In the genomic region with DNA sequence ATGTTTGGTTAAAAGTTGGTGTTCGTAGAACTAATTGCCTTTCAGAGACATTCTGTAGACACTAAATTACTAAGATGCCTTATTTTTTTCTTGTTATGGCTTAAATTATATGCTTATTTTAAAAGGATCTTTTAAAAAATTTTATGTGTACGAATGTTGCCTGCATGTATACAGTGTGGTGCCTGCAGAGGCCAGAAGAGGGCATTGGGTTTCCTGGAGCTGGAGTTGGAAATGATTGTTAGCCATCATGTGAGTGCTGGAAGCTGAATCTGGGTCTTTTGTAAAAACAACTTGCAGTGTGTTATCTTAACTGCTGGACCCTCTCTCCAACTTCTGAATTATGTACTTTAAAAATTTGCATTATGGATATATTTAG, we compare ENCODE assay signal across 18 mouse cellular contexts. TPM values are rescaled to one million over a fixed set of nuclear protein-coding genes. Genes with fewer than 3 reads are reported as not detected.
DNase-seq lines count a peak whose midpoint lies in the region; ATAC-seq and TF ChIP-seq lines count a peak whose summit lies in the region.
"Had no signal": no experiment of that assay in that cellular context is flagged by ENCODE, and none has a peak within 500 bp of the region (broad histone marks: within the 10 kb centered on the region; RNA-seq: fewer than 3 reads in every experiment).

No protein-coding gene starts in this region.

- H3K9me3 ChIP-seq in forebrain, embryonic 15.5 days: no peaks in the 10 kb centered on the region
- no peaks in the 10 kb centered on the region for H3K9me3 ChIP-seq in forebrain, embryonic 12.5 days
- H3K9me3 ChIP-seq in liver, postnatal 0 days (ENCODE audit: low read length): no peaks in the 10 kb centered on the region
- H3K9me3 ChIP-seq in liver, embryonic 12.5 days (replicated peaks): no peaks in the 10 kb centered on the region
- no peaks in the 10 kb centered on the region for H3K9me3 ChIP-seq in stomach, postnatal 0 days (ENCODE audit: control insufficient read depth, low read length)
- H3K9me3 ChIP-seq: embryonic facial prominence, embryonic 13.5 days; hindbrain, embryonic 13.5 days; kidney, embryonic 15.5 days; limb, embryonic 15.5 days; neural tube, embryonic 12.5 days had no signal

- H3K36me3 ChIP-seq in forebrain, embryonic 15.5 days: no peaks in the 10 kb centered on the region
- H3K36me3 ChIP-seq in forebrain, embryonic 12.5 days (replicated peaks): no peaks in the 10 kb centered on the region
- H3K36me3 ChIP-seq in liver, postnatal 0 days (replicated peaks; ENCODE audit: insufficient read depth, low read length): no peaks in the 10 kb centered on the region
- no peaks in the 10 kb centered on the region; the same call in 1 of the 2 replicates for H3K36me3 ChIP-seq in liver, embryonic 12.5 days
- H3K36me3 ChIP-seq in stomach, postnatal 0 days (ENCODE audit: control insufficient read depth, insufficient read depth, low read length): no peaks in the 10 kb centered on the region
- H3K36me3 ChIP-seq: embryonic facial prominence, embryonic 13.5 days; hindbrain, embryonic 13.5 days; kidney, embryonic 15.5 days; limb, embryonic 15.5 days; neural tube, embryonic 12.5 days had no signal

- in situ Hi-C loops in Patski (cut with MboI; ENCODE audit: low pct_unique_long_range_greater_than_20kb): no loop called here

- H3K9ac ChIP-seq in forebrain, embryonic 15.5 days (replicated peaks): no peak overlapping the region
- H3K9ac ChIP-seq in forebrain, embryonic 12.5 days: no peak overlapping the region
- H3K9ac ChIP-seq in liver, postnatal 0 days (replicated peaks): no peak overlapping the region
- H3K9ac ChIP-seq in liver, embryonic 12.5 days: no peak overlapping the region
- no peak overlapping the region for H3K9ac ChIP-seq in stomach, postnatal 0 days (ENCODE audit: low read length)
- H3K9ac ChIP-seq: embryonic facial prominence, embryonic 13.5 days; hindbrain, embryonic 13.5 days; kidney, embryonic 15.5 days; limb, embryonic 15.5 days; neural tube, embryonic 12.5 days had no signal

- no peak for TF ChIP-seq EP300 in liver, postnatal 0 days (IDR thresholded peaks at IDR 0.05; ENCODE audit: low read depth)
- TF ChIP-seq EP300 in stomach, postnatal 0 days (optimal IDR thresholded peaks at IDR 0.05): no peak

- H3K4me2 ChIP-seq in forebrain, embryonic 15.5 days (replicated peaks): no peak overlapping the region
- H3K4me2 ChIP-seq in forebrain, embryonic 12.5 days: no peak overlapping the region
- H3K4me2 ChIP-seq in liver, postnatal 0 days (ENCODE audit: low read depth, low read length): no peak overlapping the region
- no peak overlapping the region for H3K4me2 ChIP-seq in liver, embryonic 12.5 days
- no peak overlapping the region for H3K4me2 ChIP-seq in stomach, postnatal 0 days (replicated peaks; ENCODE audit: low read depth)
- H3K4me2 ChIP-seq: embryonic facial prominence, embryonic 13.5 days; heart, embryonic 11.5 days; hindbrain, embryonic 13.5 days; kidney, embryonic 15.5 days; limb, embryonic 15.5 days; neural tube, embryonic 12.5 days had no signal

- no peak overlapping the region for H3K4me3 ChIP-seq in forebrain, embryonic 15.5 days
- no peak overlapping the region for H3K4me3 ChIP-seq in forebrain, embryonic 12.5 days (replicated peaks)
- no peak overlapping the region for H3K4me3 ChIP-seq in liver, postnatal 0 days (ENCODE audit: low read depth, low read length)
- no peak overlapping the region for H3K4me3 ChIP-seq in liver, embryonic 12.5 days
- H3K4me3 ChIP-seq in stomach, postnatal 0 days (ENCODE audit: low read depth, low read length): no peak overlapping the region
- H3K4me3 ChIP-seq: embryonic facial prominence, embryonic 13.5 days; gastrocnemius, adult 2 months; hindbrain, embryonic 13.5 days; kidney, embryonic 15.5 days; limb, embryonic 15.5 days; neural tube, embryonic 12.5 days had no signal

- no peak for DNase-seq in liver, postnatal 0 days
- no peak for DNase-seq in Patski (ENCODE audit: low read depth, low spot score)
- DNase-seq in stomach, postnatal 0 days (ENCODE audit: low spot score): no peak
- DNase-seq in spleen, postnatal 4 days (ENCODE audit: low spot score in 2 of 2): no peak
- DNase-seq: gastrocnemius, adult 2 months; layer of hippocampus, postnatal 36 days; right cerebral cortex, adult 18-20 months; thymus, postnatal 25 days had no signal

- WGBS in forebrain, embryonic 15.5 days: 71% methylated on average over 2 of the region's 2 CpGs
- 83% methylated on average over 2 of the region's 2 CpGs for WGBS in forebrain, embryonic 12.5 days
- 87% methylated on average over 2 of the region's 2 CpGs for WGBS in liver, postnatal 0 days (ENCODE audit: insufficient replicate concordance)
- 84% methylated on average over 2 of the region's 2 CpGs for WGBS in liver, embryonic 12.5 days (ENCODE audit: insufficient replicate concordance)
- WGBS in stomach, postnatal 0 days: 87% methylated on average over 2 of the region's 2 CpGs

- peak overlapping the region; percentile 59 for H3K27ac ChIP-seq in forebrain, embryonic 15.5 days (replicated peaks)
- no peak overlapping the region for H3K27ac ChIP-seq in forebrain, embryonic 12.5 days
- H3K27ac ChIP-seq in liver, postnatal 0 days (ENCODE audit: low read depth): no peak overlapping the region
- no peak overlapping the region for H3K27ac ChIP-seq in liver, embryonic 12.5 days
- no peak overlapping the region for H3K27ac ChIP-seq in stomach, postnatal 0 days (replicated peaks)
- H3K27ac ChIP-seq: embryonic facial prominence, embryonic 13.5 days; gastrocnemius, adult 2 months; hindbrain, embryonic 13.5 days; kidney, embryonic 15.5 days; limb, embryonic 15.5 days; neural tube, embryonic 12.5 days had no signal

- CTCF ChIA-PET in Patski (lab: Charles Lee): no interaction called here

- no peaks in the 10 kb centered on the region for H3K27me3 ChIP-seq in forebrain, embryonic 15.5 days
- H3K27me3 ChIP-seq in forebrain, embryonic 12.5 days: no peaks in the 10 kb centered on the region
- no peaks in the 10 kb centered on the region for H3K27me3 ChIP-seq in liver, postnatal 0 days (ENCODE audit: insufficient read depth, low read length)
- H3K27me3 ChIP-seq in liver, embryonic 12.5 days (replicated peaks): no peaks in the 10 kb centered on the region
- no peaks in the 10 kb centered on the region for H3K27me3 ChIP-seq in Patski
- no peaks in the 10 kb centered on the region for H3K27me3 ChIP-seq in stomach, postnatal 0 days (ENCODE audit: control insufficient read depth, insufficient read depth, low read length)
- H3K27me3 ChIP-seq: embryonic facial prominence, embryonic 13.5 days; hindbrain, embryonic 13.5 days; kidney, embryonic 15.5 days; limb, embryonic 15.5 days; neural tube, embryonic 12.5 days had no signal

- POLR2A ChIA-PET in Patski (lab: Charles Lee): no interaction called here

- H3K4me1 ChIP-seq in forebrain, embryonic 15.5 days: peaks cover 13% of the 10 kb centered on the region
- H3K4me1 ChIP-seq in forebrain, embryonic 12.5 days: no peaks in the 10 kb centered on the region
- 0 out of 2 replicates have a peak, but pooled peaks cover 8% of the 10 kb centered on the region for H3K4me1 ChIP-seq in liver, postnatal 0 days (ENCODE audit: insufficient read depth)
- peaks cover 22% of the 10 kb centered on the region for H3K4me1 ChIP-seq in liver, embryonic 12.5 days
- no peaks in the 10 kb centered on the region for H3K4me1 ChIP-seq in stomach, postnatal 0 days (replicated peaks; ENCODE audit: control insufficient read depth, insufficient read depth)
- H3K4me1 ChIP-seq: hindbrain, embryonic 13.5 days; neural tube, embryonic 12.5 days had no signal

- ATAC-seq in forebrain, embryonic 15.5 days (replicated peaks): 0 out of 2 replicates have a peak, but pooled peaks have one; percentile 53
- ATAC-seq in forebrain, embryonic 12.5 days (ENCODE audit: low FRiP score): no peak
- ATAC-seq in liver, postnatal 0 days: no peak
- ATAC-seq in liver, embryonic 12.5 days: no peak
- ATAC-seq in Patski: no peak
- ATAC-seq in stomach, postnatal 0 days (ENCODE audit: low FRiP score, low TSS enrichment): no peak
- ATAC-seq: activated CD4-positive, CD25-positive, alpha-beta regulatory T cell, adult 4 months had no signal

- peak; percentile 26; the same call in 1 of the 2 replicates for TF ChIP-seq CTCF in liver, postnatal 0 days (IDR thresholded peaks at IDR 0.05; ENCODE audit: low read depth)
- TF ChIP-seq CTCF in Patski (IDR thresholded peaks at IDR 0.05): peak; percentile 32
- TF ChIP-seq CTCF in stomach, postnatal 0 days (IDR thresholded peaks at IDR 0.05; ENCODE audit: low read depth): peak; percentile 38

RNA-seq across cellular contexts. Expression of a gene that starts 21.9 kb away (rescaled TPM):
- 21.9 and 22.0 TPM in 2 replicates for polyA plus RNA-seq in forebrain, embryonic 15.5 days (2015; fragmentation: Nextera tagmentation; extraction: Ambion mirVana)
- polyA plus RNA-seq in forebrain, embryonic 12.5 days (2016; fragmentation: Nextera tagmentation; extraction: Ambion mirVana): 26.4 and 27.9 TPM in 2 replicates
- 5.7 and 5.9 TPM in 2 replicates for polyA plus RNA-seq in liver, postnatal 0 days (2015; fragmentation: Nextera tagmentation; extraction: Ambion mirVana)
- polyA plus RNA-seq in liver, embryonic 12.5 days (2016; fragmentation: Nextera tagmentation; extraction: Ambion mirVana): 14.7 and 15.2 TPM in 2 replicates
- 17.3 TPM for polyA plus RNA-seq in Patski (2021)
- 9.1 and 9.9 TPM in 2 replicates for polyA plus RNA-seq in stomach, postnatal 0 days (2015; fragmentation: Nextera tagmentation; extraction: Ambion mirVana)
